Mouse (Mus musculus) hindbrain, embryonic 12.5 days (tissue): ENCODE data around the gene Cited2. TPM values are rescaled to one million over a fixed set of nuclear protein-coding genes. Genes with fewer than 3 reads are reported as not detected.

Experiments
- ATAC-seq: fragments of 200-750 bp; cut with Nextera tagmentation; 2 replicates; pipeline ENCODE4 v1.8.0; 2017; ENCODE audit warnings: moderate TSS enrichment; ENCODE audit not compliant: low FRiP score
- H3K27ac ChIP-seq: fragments of 300-500 bp; sonication (generic); 2 replicates; pipeline ENCODE4 v1.5.1; 2016; ENCODE audit warnings: mild to moderate bottlenecking
- H3K27me3 ChIP-seq: fragments of 300-500 bp; sonication (generic); 2 replicates; pipeline ENCODE4 v1.6.1; 2016; ENCODE audit warnings: mild to moderate bottlenecking
- H3K36me3 ChIP-seq: fragments of 300-500 bp; sonication (generic); 2 replicates; pipeline ENCODE4 v1.6.1; 2016; ENCODE audit warnings: mild to moderate bottlenecking
- H3K4me1 ChIP-seq: fragments of 300-500 bp; sonication (generic); 2 replicates; pipeline ENCODE4 v1.6.1; 2016
- H3K4me2 ChIP-seq: fragments of 300-500 bp; sonication (generic); replicated peaks from 2 replicates; pipeline ENCODE4 v1.6.1; 2016; ENCODE audit warnings: mild to moderate bottlenecking
- H3K4me3 ChIP-seq: fragments of 300-500 bp; sonication (generic); 2 replicates; pipeline ENCODE4 v1.5.1; 2016; ENCODE audit warnings: mild to moderate bottlenecking
- H3K9ac ChIP-seq: fragments of 300-500 bp; sonication (generic); 2 replicates; pipeline ENCODE4 v1.6.1; 2016; ENCODE audit warnings: mild to moderate bottlenecking, moderate library complexity
- H3K9me3 ChIP-seq: fragments of 300-500 bp; sonication (generic); replicated peaks from 2 replicates; pipeline ENCODE4 v1.6.1; 2016; ENCODE audit warnings: mild to moderate bottlenecking
- WGBS: fragments of 180-500 bp; shearing (Covaris S2); methylation state at CpG from one replicate; pipeline ENCODE4 v1.1.7; 2016; 5-methylcytosine and 5-hydroxymethylcytosine counted together
- polyA plus RNA-seq: library from polyadenylated mRNA; unstranded; fragments of >200 nt; fragmentation: Nextera tagmentation; extraction: Ambion mirVana; gene quantifications from 2 replicates; pipeline ENCODE4 v1.2.1, GENCODE M21; 2016

Gene Cited2
- polyA plus RNA-seq, 1 experiment from 2014 or later: 110 TPM

- no peak overlapping the region for H3K4me3 ChIP-seq
- 61% methylated on average over 7 of the region's 7 CpGs for WGBS
- no peak overlapping the region for H3K27ac ChIP-seq
- no peaks in the 10 kb centered on the region for H3K9me3 ChIP-seq
- H3K27me3 ChIP-seq: no peaks in the 10 kb centered on the region
- no peaks in the 10 kb centered on the region for H3K4me1 ChIP-seq
- H3K4me2 ChIP-seq: no peak overlapping the region
- ATAC-seq: no peak
- no peaks in the 10 kb centered on the region for H3K36me3 ChIP-seq
- H3K9ac ChIP-seq: no peak overlapping the region
Observed at GRCm38 (mm10) chr10:17697376-17698265, 25.4 kb upstream of the Cited2 start.

- Histone ChIP-seq H3K4me2 (no peak overlapping the region), H3K27ac (no peak overlapping the region), H3K27me3 (no peaks in the 10 kb centered on the region), H3K4me1 (no peaks in the 10 kb centered on the region), H3K4me3 (no peak overlapping the region), H3K36me3 (no peaks in the 10 kb centered on the region), H3K9ac (no peak overlapping the region), H3K9me3 (no peaks in the 10 kb centered on the region)
- ATAC-seq: no peak
- WGBS: 14% methylated on average over 4 of the region's 4 CpGs
Observed at GRCm38 (mm10) chr10:17705466-17705973, 17.5 kb upstream of the Cited2 start.

GRCm38 (mm10) chr10:17710753-17711152, 12.3 kb upstream of the Cited2 start:
- Histone ChIP-seq H3K4me1 (no peaks in the 10 kb centered on the region), H3K27ac (no peak overlapping the region), H3K4me3 (no peak overlapping the region), H3K9me3 (no peaks in the 10 kb centered on the region), H3K9ac (no peak overlapping the region), H3K27me3 (no peaks in the 10 kb centered on the region), H3K4me2 (no peak overlapping the region), H3K36me3 (no peaks in the 10 kb centered on the region)
- WGBS: 83% methylated on average over 3 of the region's 3 CpGs
- ATAC-seq: no peak

GRCm38 (mm10) chr10:17719009-17719570, 3.9 kb upstream of the Cited2 start:
- Histone ChIP-seq H3K4me2 (no peak overlapping the region), H3K27me3 (no peaks in the 10 kb centered on the region), H3K4me1 (no peaks in the 10 kb centered on the region), H3K27ac (no peak overlapping the region), H3K9ac (no peak overlapping the region), H3K4me3 (no peak overlapping the region), H3K36me3 (no peaks in the 10 kb centered on the region), H3K9me3 (no peaks in the 10 kb centered on the region)
- 81% methylated on average over 4 of the region's 4 CpGs for WGBS
- ATAC-seq: no peak

GRCm38 (mm10) chr10:17719646-17720045, 3.4 kb upstream of the Cited2 start:
- ATAC-seq: no peak
- H3K4me3 ChIP-seq: no peak overlapping the region

GRCm38 (mm10) chr10:17720891-17721601, 2.0 kb upstream of the Cited2 start:
- no peak for ATAC-seq
- Histone ChIP-seq H3K36me3 (no peaks in the 10 kb centered on the region), H3K27me3 (no peaks in the 10 kb centered on the region), H3K9me3 (no peaks in the 10 kb centered on the region), H3K4me3 (peak overlapping the region; percentile 96), H3K4me1 (peaks cover 5% of the 10 kb centered on the region), H3K4me2 (peak overlapping the region; percentile 70), H3K27ac (peak overlapping the region; percentile 100), H3K9ac (peak overlapping the region; percentile 69; the same call in 1 of the 2 replicates)
- 81% methylated on average over 8 of the region's 8 CpGs for WGBS

More at GRCm38 (mm10) chr10:17719646-17720045, 3.4 kb upstream of the Cited2 start:
- Histone ChIP-seq H3K4me2 (no peak overlapping the region), H3K4me1 (no peaks in the 10 kb centered on the region), H3K27me3 (no peaks in the 10 kb centered on the region), H3K9ac (no peak overlapping the region), H3K27ac (no peak overlapping the region), H3K36me3 (no peaks in the 10 kb centered on the region), H3K9me3 (no peaks in the 10 kb centered on the region)
- 95% methylated on average over 5 of the region's 5 CpGs for WGBS

GRCm38 (mm10) chr10:17721602-17722121, 1.4 kb upstream of the Cited2 start:
- H3K27me3 ChIP-seq: no peaks in the 10 kb centered on the region
- 1% methylated on average over 21 of the region's 21 CpGs for WGBS
- ATAC-seq: peak; percentile 12
- H3K36me3 ChIP-seq: no peaks in the 10 kb centered on the region
- peak overlapping the region; percentile 70 for H3K4me2 ChIP-seq
- peak overlapping the region; percentile 69 for H3K9ac ChIP-seq
- H3K9me3 ChIP-seq: no peaks in the 10 kb centered on the region
- peak overlapping the region; percentile 100 for H3K27ac ChIP-seq
- peaks cover 12% of the 10 kb centered on the region for H3K4me1 ChIP-seq
- H3K4me3 ChIP-seq: peak overlapping the region; percentile 96

- no peaks in the 10 kb centered on the region for H3K27me3 ChIP-seq
- peak overlapping the region; percentile 69 for H3K9ac ChIP-seq
- H3K4me2 ChIP-seq: peak overlapping the region; percentile 70
- peaks cover 17% of the 10 kb centered on the region for H3K4me1 ChIP-seq
- H3K4me3 ChIP-seq: peak overlapping the region; percentile 96
- under 1% methylated on average over 24 of the region's 24 CpGs for WGBS
- H3K36me3 ChIP-seq: no peaks in the 10 kb centered on the region
- peak overlapping the region; percentile 100 for H3K27ac ChIP-seq
- H3K9me3 ChIP-seq: no peaks in the 10 kb centered on the region
- ATAC-seq: peak; percentile 81
Observed at GRCm38 (mm10) chr10:17722158-17722557, 860 bp upstream of the Cited2 start.

GRCm38 (mm10) chr10:17723421-17723841, 413 bp downstream of the Cited2 start:
- Histone ChIP-seq H3K4me3 (peak overlapping the region; percentile 96), H3K27me3 (no peaks in the 10 kb centered on the region), H3K27ac (peak overlapping the region; percentile 100), H3K9ac (peak overlapping the region; percentile 98), H3K9me3 (no peaks in the 10 kb centered on the region), H3K4me1 (peaks cover 26% of the 10 kb centered on the region), H3K4me2 (peak overlapping the region; percentile 70), H3K36me3 (no peaks in the 10 kb centered on the region)
- ATAC-seq: peak; percentile 59
- WGBS: under 1% methylated on average over 27 of the region's 30 CpGs

- Histone ChIP-seq H3K36me3 (no peaks in the 10 kb centered on the region), H3K27ac (peak overlapping the region; percentile 100), H3K4me2 (peak overlapping the region; percentile 70), H3K9ac (peak overlapping the region; percentile 98), H3K9me3 (no peaks in the 10 kb centered on the region), H3K4me3 (peak overlapping the region; percentile 96), H3K27me3 (no peaks in the 10 kb centered on the region), H3K4me1 (peaks cover 27% of the 10 kb centered on the region)
- peak; percentile 31 for ATAC-seq
- under 1% methylated on average over 65 of the region's 65 CpGs for WGBS
Observed at GRCm38 (mm10) chr10:17723871-17724741, 1.1 kb downstream of the Cited2 start.

GRCm38 (mm10) chr10:17725037-17725584, 2.1 kb downstream of the Cited2 start:
- WGBS: 14% methylated on average over 8 of the region's 8 CpGs
- peaks cover 29% of the 10 kb centered on the region for H3K4me1 ChIP-seq
- ATAC-seq: no peak

More at GRCm38 (mm10) chr10:17725037-17725584, 2.1 kb downstream of the Cited2 start:
- H3K9ac ChIP-seq: peak overlapping the region; percentile 98
- H3K27ac ChIP-seq: peak overlapping the region; percentile 100
- H3K4me2 ChIP-seq: peak overlapping the region; percentile 70
- H3K27me3 ChIP-seq: no peaks in the 10 kb centered on the region
- no peaks in the 10 kb centered on the region for H3K36me3 ChIP-seq
- H3K9me3 ChIP-seq: no peaks in the 10 kb centered on the region
- H3K4me3 ChIP-seq: peak overlapping the region; percentile 96
